Mouse (Mus musculus) skeletal muscle tissue, postnatal 0 days (tissue): Measurements from ENCODE around the gene Cnmd. TPM values are rescaled to one million over a fixed set of nuclear protein-coding genes. Genes with fewer than 3 reads are reported as not detected.

Experiments used
- polyA plus RNA-seq: library from polyadenylated mRNA; unstranded; fragments of >200 nt; fragmentation: Nextera tagmentation; extraction: Ambion mirVana; gene quantifications from 2 replicates; pipeline ENCODE4 v1.2.1, GENCODE M21; 2015

Gene Cnmd
- polyA plus RNA-seq = 5.3 TPM in 1 of 2 replicates, not detected in the other

GRCm38 (mm10) chr14:79662001-79662400, at the start of gene Cnmd:
TSS of gene Cnmd (minus strand) at chr14:79662170.

Other genes starting within 250 kb of the Cnmd start
- 5.0 and 5.3 TPM in 2 replicates for gene Kbtbd7, start 235.7 kb downstream of the Cnmd start, polyA plus RNA-seq
- 0.45 and 0.69 TPM in 2 replicates for gene Kbtbd6, start 210.3 kb downstream of the Cnmd start, polyA plus RNA-seq
- gene Elf1, start 181.0 kb downstream of the Cnmd start, polyA plus RNA-seq = 4.9 and 5.0 TPM in 2 replicates
- 28.5 and 31.9 TPM in 2 replicates for gene Wbp4, start 180.7 kb downstream of the Cnmd start, polyA plus RNA-seq
- gene Sugt1, start 74.5 kb downstream of the Cnmd start, polyA plus RNA-seq = 70.1 and 70.3 TPM in 2 replicates
- 0.04 and 0.09 TPM in 2 replicates for gene Pcdh8, start 109.1 kb upstream of the Cnmd start, polyA plus RNA-seq